Mouse (Mus musculus): ENCODE data around the gene Slc29a3. TPM values are rescaled to one million over a fixed set of nuclear protein-coding genes. Genes with fewer than 3 reads are reported as not detected.

Gene Slc29a3
- polyA plus RNA-seq, 1 experiment from 2014 or later = 3.9 TPM

DNA sequence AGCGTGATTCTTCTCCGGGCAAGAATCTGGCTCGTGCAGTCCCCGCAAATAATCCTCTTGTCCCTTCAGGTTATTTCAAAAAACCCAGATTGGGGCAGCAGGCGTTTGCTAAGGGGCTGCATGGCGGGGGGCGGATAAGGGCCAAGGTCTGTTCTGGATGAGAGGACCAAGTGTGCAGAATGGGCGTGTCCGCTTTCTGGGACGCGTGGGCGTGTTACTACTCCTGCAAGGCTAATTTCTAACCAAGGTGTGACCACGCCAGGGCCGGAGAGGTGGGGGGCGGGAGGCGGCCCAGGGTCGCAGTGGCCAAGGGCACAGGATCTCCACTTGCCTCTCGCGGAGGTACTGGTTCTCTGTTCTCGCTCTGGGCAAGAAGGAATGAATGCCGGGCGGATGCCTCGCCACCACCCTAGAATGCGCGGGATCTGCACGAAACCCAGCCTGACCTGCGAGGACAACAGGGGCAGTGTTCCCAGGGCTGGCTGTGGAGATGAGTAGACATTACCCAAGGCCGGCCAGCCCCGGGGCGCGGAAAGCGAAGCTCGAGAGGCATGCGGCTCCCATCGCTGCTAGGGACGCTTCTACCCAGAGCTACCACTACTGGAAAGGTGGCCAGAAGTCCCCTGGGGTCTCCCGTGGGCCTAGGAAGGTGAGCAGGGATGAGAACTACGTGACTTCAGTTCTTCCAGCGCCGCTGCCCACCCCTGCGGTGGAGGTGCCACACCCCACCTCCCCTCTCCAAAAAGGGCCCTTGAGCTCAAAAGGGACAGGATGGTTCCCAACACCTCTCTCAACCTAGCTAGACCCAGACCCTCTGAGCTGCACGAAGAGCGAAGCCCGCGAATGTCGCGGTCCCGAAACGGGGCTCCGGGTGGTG is 66.6 kb downstream of the Slc29a3 start:
- DNase-seq (no peak), ATAC-seq (no peak)
- peaks cover 6% of the 10 kb centered on the region; the same call in 1 of the 2 replicates for H3K4me1 ChIP-seq (ENCODE audit: insufficient read depth)
- H3K36me3 ChIP-seq (replicated peaks; ENCODE audit: insufficient read depth, low read length) = no peaks in the 10 kb centered on the region
- H3K4me2 ChIP-seq (ENCODE audit: low read depth, low read length) = no peak overlapping the region
- H3K27me3 ChIP-seq (ENCODE audit: insufficient read depth, low read length) = peaks cover 47% of the 10 kb centered on the region
- no peak overlapping the region for H3K9ac ChIP-seq (replicated peaks)
- H3K4me3 ChIP-seq (ENCODE audit: low read depth, low read length) = peak overlapping the region; percentile 47; the same call in 1 of the 2 replicates
- no peak for TF ChIP-seq CTCF (IDR thresholded peaks at IDR 0.05; ENCODE audit: low read depth)
- no peak for TF ChIP-seq EP300 (IDR thresholded peaks at IDR 0.05; ENCODE audit: low read depth)
- no peaks in the 10 kb centered on the region for H3K9me3 ChIP-seq (ENCODE audit: low read length)
- 9% methylated on average over 50 of the region's 50 CpGs for WGBS (ENCODE audit: insufficient replicate concordance)
- H3K27ac ChIP-seq (ENCODE audit: low read depth) = no peak overlapping the region

DNA sequence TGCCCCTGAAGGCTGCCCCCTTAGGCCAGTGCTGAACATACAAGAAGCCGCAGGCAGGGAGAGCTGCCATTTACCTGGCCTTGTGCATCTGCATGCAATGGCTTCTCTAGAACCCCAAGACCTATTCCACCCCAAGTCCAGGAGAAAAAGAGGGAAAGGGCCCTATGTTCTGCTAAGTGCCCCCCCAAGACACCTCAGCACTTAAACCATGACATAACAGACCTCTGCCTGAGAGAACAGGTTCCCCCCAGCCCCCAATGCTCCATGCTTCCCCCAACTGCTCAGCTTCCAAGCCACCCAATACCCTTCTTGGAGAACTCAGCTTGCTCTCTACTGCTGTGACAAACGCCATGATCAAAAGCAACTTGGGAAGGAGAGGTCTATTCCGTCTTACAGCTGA is 73.7 kb downstream of the Slc29a3 start:
- H3K4me1 ChIP-seq (ENCODE audit: insufficient read depth) = no peaks in the 10 kb centered on the region
- no peaks in the 10 kb centered on the region; the same call in 1 of the 2 replicates for H3K27me3 ChIP-seq (ENCODE audit: insufficient read depth, low read length)
- no peaks in the 10 kb centered on the region for H3K9me3 ChIP-seq (ENCODE audit: low read length)
- H3K36me3 ChIP-seq (replicated peaks; ENCODE audit: insufficient read depth, low read length) = no peaks in the 10 kb centered on the region
- no peak overlapping the region for H3K4me2 ChIP-seq (ENCODE audit: low read depth, low read length)
- no peak for DNase-seq
- H3K9ac ChIP-seq (replicated peaks) = no peak overlapping the region
- no peak for ATAC-seq
- WGBS (ENCODE audit: insufficient replicate concordance) = 75% methylated on average over 3 of the region's 3 CpGs
- TF ChIP-seq CTCF (IDR thresholded peaks at IDR 0.05; ENCODE audit: low read depth) (no peak), EP300 (IDR thresholded peaks at IDR 0.05; ENCODE audit: low read depth) (no peak)
- H3K27ac ChIP-seq (ENCODE audit: low read depth) = no peak overlapping the region
- H3K4me3 ChIP-seq (ENCODE audit: low read depth, low read length) = no peak overlapping the region

DNA sequence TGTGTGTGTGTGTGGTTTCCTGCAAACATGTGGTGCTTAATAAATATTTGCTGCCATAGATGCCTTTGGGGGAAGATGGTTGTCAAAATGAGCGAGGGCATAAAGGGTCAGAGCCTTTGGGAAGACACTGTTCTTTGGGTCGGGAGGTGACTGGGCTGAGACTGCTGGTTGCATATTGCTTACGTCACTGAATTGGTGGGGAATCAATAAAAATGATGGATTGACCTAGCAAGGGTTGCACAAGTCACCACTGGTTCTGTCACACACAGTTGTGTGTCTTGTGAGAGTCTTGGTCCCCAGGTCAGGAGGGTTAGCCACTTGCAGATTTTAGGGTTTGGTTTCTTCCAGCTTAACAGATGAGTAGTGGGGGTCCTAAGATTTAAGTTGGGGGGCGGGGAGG is 75.3 kb downstream of the Slc29a3 start:
- ATAC-seq (peak; percentile 66; the same call in 1 of the 2 replicates), DNase-seq (no peak)
- Histone ChIP-seq H3K27ac (ENCODE audit: low read depth) (no peak overlapping the region), H3K4me1 (ENCODE audit: insufficient read depth) (no peaks in the 10 kb centered on the region), H3K4me3 (ENCODE audit: low read depth, low read length) (no peak overlapping the region), H3K36me3 (replicated peaks; ENCODE audit: insufficient read depth, low read length) (no peaks in the 10 kb centered on the region), H3K27me3 (ENCODE audit: insufficient read depth, low read length) (no peaks in the 10 kb centered on the region), H3K9me3 (ENCODE audit: low read length) (no peaks in the 10 kb centered on the region), H3K4me2 (ENCODE audit: low read depth, low read length) (no peak overlapping the region), H3K9ac (replicated peaks) (no peak overlapping the region)
- TF ChIP-seq EP300 (IDR thresholded peaks at IDR 0.05; ENCODE audit: low read depth) = no peak
- TF ChIP-seq CTCF (IDR thresholded peaks at IDR 0.05; ENCODE audit: low read depth) = no peak
- WGBS (ENCODE audit: insufficient replicate concordance) = 59% methylated on average over 4 of the region's 4 CpGs

DNA sequence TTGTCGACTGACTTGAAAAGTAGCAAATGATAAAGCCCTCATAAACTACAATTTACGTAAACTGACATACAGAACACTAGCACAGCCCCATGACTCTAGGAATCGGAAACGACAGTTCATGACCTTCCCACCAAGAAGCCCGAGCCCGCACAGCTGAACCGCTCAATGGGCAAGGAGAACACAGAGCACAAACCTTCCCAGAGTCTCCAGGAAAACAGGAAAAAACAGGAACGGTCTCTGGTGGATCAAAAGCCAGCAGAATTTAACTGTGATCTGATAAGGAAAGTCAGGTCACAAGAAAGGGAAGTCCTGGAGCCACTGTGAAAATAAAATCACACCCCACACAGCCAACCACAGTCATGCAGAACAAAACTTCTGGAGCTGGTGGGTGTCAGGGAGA is 82.4 kb downstream of the Slc29a3 start:
- no peak for DNase-seq
- no peak for TF ChIP-seq CTCF (IDR thresholded peaks at IDR 0.05; ENCODE audit: low read depth)
- no peak for TF ChIP-seq EP300 (IDR thresholded peaks at IDR 0.05; ENCODE audit: low read depth)
- no peaks in the 10 kb centered on the region for H3K27me3 ChIP-seq (ENCODE audit: insufficient read depth, low read length)
- H3K36me3 ChIP-seq (replicated peaks; ENCODE audit: insufficient read depth, low read length) = no peaks in the 10 kb centered on the region
- H3K9me3 ChIP-seq (ENCODE audit: low read length) = no peaks in the 10 kb centered on the region
- H3K27ac ChIP-seq (ENCODE audit: low read depth) = no peak overlapping the region
- H3K9ac ChIP-seq (replicated peaks) = no peak overlapping the region
- no peak overlapping the region for H3K4me2 ChIP-seq (ENCODE audit: low read depth, low read length)
- 41% methylated on average over 8 of the region's 8 CpGs for WGBS (ENCODE audit: insufficient replicate concordance)
- ATAC-seq = no peak
- H3K4me1 ChIP-seq (ENCODE audit: insufficient read depth) = no peaks in the 10 kb centered on the region
- no peak overlapping the region for H3K4me3 ChIP-seq (ENCODE audit: low read depth, low read length)

DNA sequence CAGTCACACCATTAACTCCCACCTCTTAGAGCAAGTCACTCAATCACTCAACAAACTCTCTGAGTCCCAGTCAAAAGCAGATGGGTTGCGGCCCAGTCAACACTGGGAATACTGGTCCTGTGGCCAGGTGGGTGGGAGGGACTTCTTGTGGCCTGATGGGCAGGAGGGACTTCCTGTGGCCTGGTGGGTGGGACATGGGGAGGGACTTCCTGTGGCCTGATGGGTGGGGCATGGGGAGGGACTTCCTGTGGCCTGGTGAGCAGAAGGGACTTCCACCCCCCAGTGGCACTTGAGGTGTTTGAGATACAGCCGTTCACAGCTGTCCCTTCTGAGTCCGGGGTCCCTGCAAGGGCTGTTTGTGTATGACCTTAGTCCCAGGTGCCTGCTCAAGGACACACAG is 84.0 kb downstream of the Slc29a3 start:
- no peaks in the 10 kb centered on the region for H3K36me3 ChIP-seq (replicated peaks; ENCODE audit: insufficient read depth, low read length)
- H3K9ac ChIP-seq (replicated peaks) = no peak overlapping the region
- no peaks in the 10 kb centered on the region for H3K9me3 ChIP-seq (ENCODE audit: low read length)
- H3K4me1 ChIP-seq (ENCODE audit: insufficient read depth) = no peaks in the 10 kb centered on the region
- H3K4me3 ChIP-seq (ENCODE audit: low read depth, low read length) = no peak overlapping the region
- ATAC-seq (no peak), DNase-seq (no peak)
- no peak overlapping the region for H3K27ac ChIP-seq (ENCODE audit: low read depth)
- H3K27me3 ChIP-seq (ENCODE audit: insufficient read depth, low read length) = no peaks in the 10 kb centered on the region
- no peak overlapping the region for H3K4me2 ChIP-seq (ENCODE audit: low read depth, low read length)
- 67% methylated on average over 3 of the region's 3 CpGs for WGBS (ENCODE audit: insufficient replicate concordance)
- no peak for TF ChIP-seq CTCF (IDR thresholded peaks at IDR 0.05; ENCODE audit: low read depth)

Other genes starting within 250 kb of the Slc29a3 start
- gene Cdh23, start 56.3 kb downstream of the Slc29a3 start, polyA plus RNA-seq (2015; fragmentation: Nextera tagmentation; extraction: Ambion mirVana) = 0.28 and 0.40 TPM in 2 replicates
- gene Unc5b, start 78.8 kb upstream of the Slc29a3 start, polyA plus RNA-seq (2015; fragmentation: Nextera tagmentation; extraction: Ambion mirVana) = 0.39 and 0.40 TPM in 2 replicates

All from liver, postnatal 0 days (tissue).